Mouse (Mus musculus): ENCODE measurements around the gene Zfp846. TPM values are rescaled to one million over a fixed set of nuclear protein-coding genes. Genes with fewer than 3 reads are reported as not detected.
"Not testable (repeated sequence)": the region's sequence is repeated elsewhere in the genome, so short reads cannot be mapped to it uniquely, and the experiment has no call there.

Zfp846 gene
- 31.6 and 32.7 TPM in 2 replicates for polyA plus RNA-seq (2016; fragmentation: Nextera tagmentation; extraction: Ambion mirVana)

DNA sequence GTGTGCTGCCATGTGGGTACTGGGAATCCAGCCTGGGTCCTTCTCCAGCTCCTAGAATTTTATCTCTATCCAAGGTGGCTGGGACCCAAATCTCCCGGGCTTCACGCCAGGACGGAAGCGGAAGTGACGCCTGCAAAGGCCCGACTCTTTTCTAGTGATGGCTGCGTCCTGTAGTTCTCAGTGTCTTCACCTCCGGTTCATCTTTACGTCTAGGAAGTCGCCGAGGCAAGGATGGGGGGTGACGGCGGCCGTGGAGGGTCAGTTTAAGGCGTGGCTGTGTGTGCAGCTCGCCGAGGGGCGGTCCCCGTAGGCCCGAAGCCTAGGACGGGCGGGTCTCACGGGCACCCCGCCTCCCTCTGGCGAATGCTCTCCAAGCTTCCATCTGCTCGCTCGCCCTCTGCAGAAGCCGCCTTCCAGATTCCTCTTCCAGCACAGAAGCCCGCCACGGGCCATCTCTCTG lies at the start of gene Zfp846:
Gene Zfp846, plus strand, starts transcription at position 117 of the 460 bp plus-strand sequence.
- Histone ChIP-seq H3K4me2 (replicated peaks) (peak within 1 kb of the TSS; percentile 59), H3K4me1 (peaks cover 3% of the 10 kb centered on the region), H3K36me3 (no peaks in the 10 kb centered on the region), H3K4me3 (peak within 1 kb of the TSS; percentile 62), H3K27me3 (peaks cover 17% of the 10 kb centered on the region), H3K27ac (replicated peaks) (peak within 1 kb of the TSS; percentile 89), H3K9me3 (no peaks in the 10 kb centered on the region), H3K9ac (replicated peaks) (peak within 1 kb of the TSS; percentile 77)
- peak; percentile 98 for ATAC-seq (ENCODE audit: low FRiP score, low read depth)
- WGBS = under 1% methylated on average over 30 of the region's 30 CpGs

DNA sequence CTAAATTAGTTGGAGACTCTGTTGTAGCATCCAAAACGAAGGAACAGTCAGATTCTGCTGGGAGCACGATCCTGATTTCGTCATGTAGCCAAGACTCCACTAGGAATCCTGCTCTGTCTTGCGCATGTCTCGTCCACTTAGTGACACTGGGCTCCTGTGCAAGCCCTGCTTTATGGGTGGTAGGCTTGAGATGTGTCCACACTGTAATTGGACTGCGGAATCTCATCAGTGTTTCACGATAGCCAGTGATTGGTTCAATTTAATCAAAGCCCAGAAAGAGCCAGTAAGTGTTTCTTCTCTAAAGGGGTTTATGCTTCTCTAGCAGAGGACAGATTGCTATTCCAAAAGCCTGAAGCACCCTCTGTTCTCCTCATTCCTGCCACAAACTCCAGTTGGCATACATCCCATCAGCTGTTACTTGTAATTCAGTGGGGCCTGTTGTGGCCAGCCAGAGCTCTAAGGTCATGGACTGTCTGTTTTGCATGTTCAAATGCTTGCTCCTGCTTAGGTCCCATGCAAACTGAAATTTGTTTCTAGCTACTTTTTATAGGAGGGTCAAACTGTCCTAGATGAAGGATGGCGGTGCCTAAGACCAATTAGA lies 46.7 kb upstream of the Zfp846 start:
- Histone ChIP-seq H3K4me3 (no peak overlapping the region), H3K36me3 (no peaks in the 10 kb centered on the region), H3K4me1 (no peaks in the 10 kb centered on the region), H3K27me3 (peaks cover 3% of the 10 kb centered on the region; the same call in 1 of the 2 replicates), H3K27ac (replicated peaks) (no peak overlapping the region), H3K9me3 (no peaks in the 10 kb centered on the region), H3K4me2 (replicated peaks) (no peak overlapping the region), H3K9ac (replicated peaks) (no peak overlapping the region)
- ATAC-seq (ENCODE audit: low FRiP score, low read depth) = no peak
- WGBS = 81% methylated on average over 8 of the region's 8 CpGs

DNA sequence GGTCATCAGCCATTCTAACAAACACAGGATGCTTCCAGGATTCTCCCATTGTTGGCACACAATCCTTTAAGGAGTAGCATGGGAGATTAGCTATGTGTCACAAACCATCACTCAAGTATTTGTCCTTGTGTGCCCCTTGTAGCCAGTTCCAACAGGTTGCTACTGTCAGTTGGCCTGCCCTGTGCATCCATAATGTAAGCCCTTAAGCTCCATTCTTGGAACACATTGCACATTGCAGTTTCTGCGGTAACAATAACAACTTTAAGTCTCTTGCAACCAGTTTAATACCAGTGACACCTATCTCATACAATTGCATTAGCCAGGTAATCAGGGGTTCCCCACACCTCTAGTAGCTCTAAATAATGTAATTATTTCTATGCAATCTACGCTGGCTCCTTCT lies 44.5 kb upstream of the Zfp846 start:
- H3K4me3 ChIP-seq = no peak overlapping the region
- H3K27ac ChIP-seq (replicated peaks) = no peak overlapping the region
- H3K4me2 ChIP-seq (replicated peaks) = no peak overlapping the region
- no peaks in the 10 kb centered on the region for H3K9me3 ChIP-seq
- peaks cover 3% of the 10 kb centered on the region; the same call in 1 of the 2 replicates for H3K27me3 ChIP-seq
- WGBS = 81% methylated on average over 2 of the region's 2 CpGs
- H3K9ac ChIP-seq (replicated peaks) = no peak overlapping the region
- no peak for ATAC-seq (ENCODE audit: low FRiP score, low read depth)
- H3K4me1 ChIP-seq = no peaks in the 10 kb centered on the region
- H3K36me3 ChIP-seq = no peaks in the 10 kb centered on the region

DNA sequence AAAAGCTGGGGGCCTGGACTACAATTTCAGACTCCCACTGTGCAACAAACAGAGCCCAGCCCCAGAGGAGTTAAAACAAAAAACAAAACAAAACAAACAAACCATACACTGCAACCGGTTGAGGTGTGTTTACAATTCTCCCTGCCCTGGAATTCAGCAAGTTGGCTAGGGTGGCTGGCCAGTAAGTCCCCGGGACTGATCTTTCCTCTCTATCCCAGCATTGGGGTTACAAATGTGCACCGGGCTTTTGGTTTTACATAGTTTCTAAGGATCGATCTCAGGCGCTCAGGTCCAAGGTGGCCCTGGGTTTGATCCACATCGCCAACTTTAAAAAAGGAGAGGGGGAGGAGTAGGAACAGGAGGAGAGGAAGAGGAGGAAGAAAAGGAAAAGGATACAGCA lies 37.6 kb upstream of the Zfp846 start:
- peak overlapping the region; percentile 65; the same call in 1 of the 2 replicates for H3K4me2 ChIP-seq (replicated peaks)
- no peaks in the 10 kb centered on the region for H3K36me3 ChIP-seq
- no peaks in the 10 kb centered on the region for H3K9me3 ChIP-seq
- H3K9ac ChIP-seq (replicated peaks) = 0 out of 2 replicates have a peak overlapping the region, but pooled peaks have one; percentile 58
- peaks cover 21% of the 10 kb centered on the region for H3K27me3 ChIP-seq
- no peak for ATAC-seq (ENCODE audit: low FRiP score, low read depth)
- WGBS = 29% methylated on average over 6 of the region's 6 CpGs
- H3K4me3 ChIP-seq = no peak overlapping the region
- H3K27ac ChIP-seq (replicated peaks) = peak overlapping the region; percentile 91
- H3K4me1 ChIP-seq = no peaks in the 10 kb centered on the region; the same call in 1 of the 2 replicates

DNA sequence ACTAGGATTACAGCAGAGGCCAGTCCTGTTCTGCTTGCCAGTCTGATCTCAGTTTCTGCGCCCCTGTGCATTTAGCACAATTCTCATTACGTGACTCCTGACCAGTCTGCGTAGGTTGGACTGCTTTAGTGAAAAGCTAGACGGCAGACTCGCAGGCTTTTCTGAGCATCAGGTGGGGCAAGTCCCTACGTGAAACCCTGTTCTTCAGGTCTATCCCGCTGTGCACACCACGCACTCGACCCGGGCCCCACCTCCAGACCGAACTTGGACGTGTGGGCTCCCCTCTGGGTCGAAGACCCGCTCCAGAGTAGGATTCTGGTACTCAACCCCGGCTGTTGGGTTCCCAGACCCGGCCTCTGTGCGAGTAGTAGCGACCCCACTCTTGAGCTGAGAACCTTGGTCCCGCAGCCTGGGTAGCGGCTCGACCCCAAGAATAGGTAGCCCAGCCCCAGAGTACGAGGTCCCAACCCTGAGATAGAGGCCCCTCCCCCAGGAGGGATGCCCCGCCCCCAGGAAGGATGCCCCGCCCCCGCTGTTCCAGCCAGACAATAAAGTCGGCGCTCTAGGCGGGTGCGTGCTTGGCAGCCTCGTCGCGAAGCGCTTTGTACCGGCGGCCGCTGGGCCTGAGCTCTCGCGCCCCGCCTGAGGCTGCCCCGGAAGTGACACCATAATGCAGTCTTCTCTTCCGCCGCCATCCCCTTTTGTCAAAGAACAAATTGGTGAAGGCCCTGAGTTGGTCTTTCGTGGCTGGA lies 36.8 kb upstream of the Zfp846 start:
- Histone ChIP-seq H3K27ac (replicated peaks) (peak overlapping the region; percentile 91), H3K9ac (replicated peaks) (peak overlapping the region; percentile 58), H3K27me3 (peaks cover 21% of the 10 kb centered on the region), H3K4me1 (no peaks in the 10 kb centered on the region; the same call in 1 of the 2 replicates), H3K4me3 (peak overlapping the region; percentile 45), H3K9me3 (no peaks in the 10 kb centered on the region), H3K4me2 (replicated peaks) (peak overlapping the region; percentile 65), H3K36me3 (no peaks in the 10 kb centered on the region)
- peak; percentile 98 for ATAC-seq (ENCODE audit: low FRiP score, low read depth)
- 2% methylated on average over 43 of the region's 43 CpGs for whole genome bisulfite sequencing

DNA sequence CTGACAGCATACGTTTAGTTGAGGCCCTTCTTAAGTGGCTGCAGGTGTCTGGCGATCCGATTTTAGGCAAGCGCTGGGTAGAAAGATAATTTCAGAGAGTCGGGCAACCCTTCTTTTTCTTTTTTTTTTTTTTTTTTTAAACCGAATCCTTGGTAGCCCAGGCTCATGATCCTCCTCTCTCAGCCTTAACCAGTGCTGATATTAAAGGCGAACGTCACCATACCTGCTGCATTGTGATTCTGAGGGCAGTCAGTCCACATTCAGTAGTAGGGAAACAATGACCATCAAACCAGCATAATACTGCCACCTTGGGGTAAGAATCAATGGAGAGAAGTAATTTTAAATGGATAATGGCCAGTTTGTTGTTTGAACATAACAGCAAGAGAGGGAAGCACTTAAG lies 35.9 kb upstream of the Zfp846 start:
- Histone ChIP-seq H3K36me3 (no peaks in the 10 kb centered on the region), H3K9ac (replicated peaks) (peak overlapping the region; percentile 58; the same call in 1 of the 2 replicates), H3K9me3 (no peaks in the 10 kb centered on the region), H3K4me3 (peak overlapping the region; percentile 45), H3K27me3 (peaks cover 21% of the 10 kb centered on the region), H3K27ac (replicated peaks) (peak overlapping the region; percentile 91), H3K4me1 (no peaks in the 10 kb centered on the region; the same call in 1 of the 2 replicates), H3K4me2 (replicated peaks) (peak overlapping the region; percentile 65)
- ATAC-seq (ENCODE audit: low FRiP score, low read depth) = no peak
- WGBS = 26% methylated on average over 8 of the region's 8 CpGs

DNA sequence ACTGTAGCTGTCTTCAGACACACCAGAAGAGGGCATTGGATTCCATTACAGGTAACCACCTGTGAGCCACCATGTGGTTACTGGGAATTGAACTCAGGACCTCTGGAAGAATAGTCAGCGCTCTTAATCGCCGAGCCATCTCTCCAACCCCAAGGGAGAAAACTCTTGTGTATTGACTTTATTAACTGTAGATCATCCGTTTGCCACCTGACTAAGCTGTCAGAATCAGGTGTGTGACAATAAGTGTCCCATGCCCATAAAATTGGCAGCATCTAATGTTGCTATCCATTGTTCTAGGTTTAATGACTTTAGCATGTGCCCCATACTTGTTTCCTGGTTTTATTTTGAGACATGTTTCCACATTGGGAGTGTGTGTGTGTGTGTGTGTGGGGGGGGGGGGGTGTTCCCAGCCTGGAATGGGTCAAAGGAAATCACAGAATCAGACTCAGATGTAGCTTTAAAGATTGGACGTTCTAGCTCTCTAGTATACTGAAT lies 29.3 kb upstream of the Zfp846 start:
- Histone ChIP-seq H3K4me2 (replicated peaks) (no peak overlapping the region), H3K36me3 (no peaks in the 10 kb centered on the region), H3K9ac (replicated peaks) (no peak overlapping the region), H3K4me1 (no peaks in the 10 kb centered on the region), H3K27ac (replicated peaks) (no peak overlapping the region), H3K9me3 (no peaks in the 10 kb centered on the region), H3K27me3 (peaks cover 5% of the 10 kb centered on the region), H3K4me3 (no peak overlapping the region)
- WGBS = 57% methylated on average over 5 of the region's 5 CpGs
- ATAC-seq (ENCODE audit: low FRiP score, low read depth) = no peak

DNA sequence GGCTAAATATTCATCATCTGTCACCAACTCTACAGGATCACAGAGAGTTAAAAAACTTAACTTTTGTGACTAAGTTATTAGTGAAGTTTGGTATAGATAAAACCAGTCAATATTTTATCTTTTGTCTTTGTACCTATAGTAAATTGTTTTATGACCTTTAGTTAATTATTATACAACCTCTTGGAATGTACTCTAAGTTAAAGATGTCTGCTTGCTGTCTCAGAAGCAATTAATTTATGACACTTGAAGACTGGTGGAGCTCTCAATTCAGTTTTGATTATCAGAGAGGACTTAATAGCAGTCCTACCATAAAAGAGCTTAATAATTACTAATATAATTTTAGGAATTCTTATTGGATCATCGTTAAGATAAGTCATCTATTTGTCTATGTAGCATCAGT lies 28.4 kb upstream of the Zfp846 start:
- Histone ChIP-seq H3K9me3 (no peaks in the 10 kb centered on the region), H3K27me3 (no peaks in the 10 kb centered on the region), H3K27ac (replicated peaks) (no peak overlapping the region), H3K36me3 (no peaks in the 10 kb centered on the region), H3K4me2 (replicated peaks) (no peak overlapping the region), H3K4me1 (no peaks in the 10 kb centered on the region), H3K4me3 (no peak overlapping the region), H3K9ac (replicated peaks) (no peak overlapping the region)
- 83% methylated on average over 1 of the region's 1 CpGs for WGBS
- ATAC-seq (ENCODE audit: low FRiP score, low read depth) = no peak

DNA sequence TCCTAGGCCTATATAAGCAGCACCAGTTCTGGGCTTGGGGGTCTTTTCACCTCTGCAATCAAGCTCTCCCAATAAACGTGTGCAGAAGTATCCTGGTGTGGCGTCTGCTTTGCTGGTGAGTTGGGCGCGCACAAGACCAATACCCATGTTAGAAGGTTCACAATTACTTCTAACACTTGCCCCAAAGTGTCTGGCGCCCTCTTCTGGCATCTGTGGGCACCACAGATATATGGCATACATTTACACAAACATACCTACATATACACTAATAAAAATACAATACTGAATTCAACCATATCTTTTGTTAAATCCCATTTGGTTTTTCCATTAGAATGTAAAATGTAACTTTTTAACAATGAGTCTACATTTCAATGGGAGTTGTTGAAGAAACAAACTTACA lies 18.9 kb upstream of the Zfp846 start:
- H3K27me3 ChIP-seq = no peaks in the 10 kb centered on the region
- no peak for ATAC-seq (ENCODE audit: low FRiP score, low read depth)

DNA sequence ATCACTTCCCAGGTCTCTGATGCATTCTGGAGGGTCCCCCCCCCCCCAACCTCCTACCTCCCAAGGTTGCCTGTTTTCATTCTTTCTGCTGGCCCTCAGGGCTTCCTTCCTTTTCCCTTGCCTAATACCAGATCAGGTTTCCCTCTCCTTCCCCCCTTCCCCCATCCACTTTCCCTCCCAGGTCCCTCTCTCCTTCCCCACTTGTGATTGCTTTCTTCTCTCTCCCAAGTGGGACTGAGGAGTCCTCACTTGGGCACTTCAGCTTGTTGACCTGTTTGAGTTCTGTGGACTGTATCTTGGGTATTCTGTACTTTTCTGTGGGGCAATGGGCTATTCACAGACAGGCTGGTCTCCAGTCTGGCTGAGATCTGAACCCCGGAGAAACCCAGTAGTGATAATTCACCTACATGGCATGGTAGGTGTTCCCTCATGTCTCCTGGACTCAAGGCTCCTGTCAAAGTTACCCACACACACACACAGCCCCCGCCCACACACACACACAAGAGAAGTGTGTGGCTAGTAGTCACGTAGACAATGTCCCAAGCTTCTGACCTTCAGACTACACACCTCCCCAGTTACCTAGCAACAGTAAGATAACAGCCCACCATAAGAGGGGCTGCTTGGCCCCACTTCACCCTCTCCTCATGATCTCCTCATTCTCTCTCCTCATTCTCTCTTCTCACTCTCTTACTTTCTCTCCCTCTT lies 15.6 kb upstream of the Zfp846 start:
- H3K4me3 ChIP-seq; ATAC-seq (ENCODE audit: low FRiP score, low read depth); H3K9me3 ChIP-seq; H3K4me2 ChIP-seq (replicated peaks); H3K27ac ChIP-seq (replicated peaks); H3K36me3 ChIP-seq; H3K9ac ChIP-seq (replicated peaks); H3K27me3 ChIP-seq; H3K4me1 ChIP-seq: not testable (repeated sequence)
- 66% methylated on average over 3 of the region's 3 CpGs for WGBS

More for the DNA sequence above, 18.9 kb upstream of the Zfp846 start:
- Histone ChIP-seq H3K27ac (replicated peaks) (no peak overlapping the region), H3K4me3 (no peak overlapping the region), H3K9ac (replicated peaks) (no peak overlapping the region), H3K4me2 (replicated peaks) (no peak overlapping the region), H3K36me3 (no peaks in the 10 kb centered on the region), H3K9me3 (no peaks in the 10 kb centered on the region), H3K4me1 (no peaks in the 10 kb centered on the region)
- 83% methylated on average over 5 of the region's 5 CpGs for WGBS

DNA sequence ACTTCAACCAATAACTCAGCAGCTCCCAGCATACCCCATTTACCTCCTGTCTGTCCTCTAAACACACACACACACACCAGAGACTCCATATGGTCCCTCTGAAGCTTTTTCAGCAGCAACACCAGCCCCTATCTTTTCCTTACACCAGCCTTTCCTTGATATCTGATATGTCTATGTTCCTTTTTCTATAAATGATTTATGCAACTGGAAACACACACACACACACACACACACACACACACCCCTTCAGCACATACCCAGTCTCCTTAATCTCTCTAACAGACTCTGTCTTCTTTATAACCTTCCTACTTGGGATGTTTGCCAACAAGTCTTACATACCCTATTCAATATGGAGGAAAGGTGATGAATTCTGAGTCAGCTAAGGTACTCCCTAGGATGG lies 10.0 kb upstream of the Zfp846 start:
- no peak overlapping the region for H3K4me3 ChIP-seq
- no peak overlapping the region for H3K27ac ChIP-seq (replicated peaks)
- H3K27me3 ChIP-seq = peaks cover 12% of the 10 kb centered on the region
- ATAC-seq (ENCODE audit: low FRiP score, low read depth) = no peak
- H3K4me2 ChIP-seq (replicated peaks) = no peak overlapping the region
- H3K9me3 ChIP-seq = no peaks in the 10 kb centered on the region
- H3K9ac ChIP-seq (replicated peaks) = no peak overlapping the region
- H3K4me1 ChIP-seq = no peaks in the 10 kb centered on the region
- no peaks in the 10 kb centered on the region for H3K36me3 ChIP-seq

DNA sequence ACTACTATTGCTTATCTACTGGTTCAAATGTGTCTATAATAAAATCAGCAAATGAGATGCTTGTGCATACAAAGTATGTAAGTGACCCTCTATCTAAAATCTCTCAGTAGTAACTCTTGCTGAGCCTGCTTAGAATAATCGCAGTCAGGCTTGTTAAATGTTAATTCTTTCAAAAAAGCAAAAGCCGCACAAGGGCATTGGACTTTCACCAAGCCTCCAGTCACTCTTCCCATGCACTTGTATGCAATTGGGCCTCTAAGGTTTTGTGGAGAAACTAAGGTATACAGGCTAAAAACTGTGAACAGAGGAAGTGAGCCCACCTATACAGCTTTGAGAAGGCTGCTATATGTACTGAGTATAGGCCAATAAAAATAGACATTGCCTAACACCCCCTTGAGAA lies 4.5 kb upstream of the Zfp846 start:
- H3K9me3 ChIP-seq = no peaks in the 10 kb centered on the region
- no peak overlapping the region for H3K4me2 ChIP-seq (replicated peaks)
- no peak for ATAC-seq (ENCODE audit: low FRiP score, low read depth)
- H3K9ac ChIP-seq (replicated peaks) = no peak overlapping the region
- peaks cover 31% of the 10 kb centered on the region for H3K27me3 ChIP-seq
- WGBS = 76% methylated on average over 2 of the region's 2 CpGs
- H3K27ac ChIP-seq (replicated peaks) = no peak overlapping the region
- no peaks in the 10 kb centered on the region for H3K36me3 ChIP-seq
- no peaks in the 10 kb centered on the region for H3K4me1 ChIP-seq
- no peak overlapping the region for H3K4me3 ChIP-seq

All from midbrain, embryonic 12.5 days (tissue).